Mouse (Mus musculus): ENCODE data around the gene Pcif1. TPM values are rescaled to one million over a fixed set of nuclear protein-coding genes. Genes with fewer than 3 reads are reported as not detected.
A peak's percentile ranks its signal among the peaks of the same experiment; 100 is the strongest.

Gene Pcif1
- 70.0 and 76.5 TPM in 2 replicates for polyA plus RNA-seq (2015; fragmentation: Nextera tagmentation; extraction: Ambion mirVana)

DNA sequence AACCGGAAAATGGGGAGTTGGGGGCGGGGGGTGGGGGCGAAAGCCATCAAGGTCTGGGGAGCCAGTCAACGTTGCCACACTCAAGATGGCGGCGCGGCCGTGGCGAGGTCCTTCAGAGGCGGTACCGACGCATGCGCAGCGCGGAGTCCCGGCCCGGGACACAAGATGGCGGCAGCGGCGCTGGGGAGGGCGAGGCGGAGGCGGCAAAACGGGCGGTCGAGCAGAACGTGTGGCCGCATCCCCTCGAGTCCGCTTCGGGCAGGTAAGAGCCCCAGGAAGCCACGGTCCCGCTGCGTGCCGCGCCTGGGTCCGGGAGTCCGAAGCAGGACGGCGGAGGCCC is at the start of gene Pcif1:
Pcif1 (plus strand) TSS at position 77 of the 340 bp plus-strand sequence.
- DNase-seq (ENCODE audit: low spot score) (peak; percentile 76), ATAC-seq (replicated peaks; ENCODE audit: low FRiP score, low read depth) (peak; percentile 77)
- no peak for TF ChIP-seq CTCF (IDR thresholded peaks at IDR 0.05; ENCODE audit: low read depth)
- Histone ChIP-seq H3K27ac (peak within 1 kb of the TSS; percentile 100), H3K4me1 (replicated peaks; ENCODE audit: insufficient read depth, low read length) (peaks cover 13% of the 10 kb centered on the region), H3K9me3 (replicated peaks; ENCODE audit: low read length) (no peaks in the 10 kb centered on the region), H3K27me3 (ENCODE audit: insufficient read depth, low read length) (no peaks in the 10 kb centered on the region), H3K9ac (ENCODE audit: low read depth, low read length) (peak within 1 kb of the TSS; percentile 100), H3K4me2 (ENCODE audit: low read length) (peak within 1 kb of the TSS; percentile 93), H3K4me3 (replicated peaks; ENCODE audit: low read depth, low read length) (peak within 1 kb of the TSS; percentile 91), H3K36me3 (ENCODE audit: insufficient read depth, low read length) (0 out of 2 replicates have a peak, but pooled peaks cover 5% of the 10 kb centered on the region)
- under 1% methylated on average over 21 of the region's 40 CpGs for WGBS

DNA sequence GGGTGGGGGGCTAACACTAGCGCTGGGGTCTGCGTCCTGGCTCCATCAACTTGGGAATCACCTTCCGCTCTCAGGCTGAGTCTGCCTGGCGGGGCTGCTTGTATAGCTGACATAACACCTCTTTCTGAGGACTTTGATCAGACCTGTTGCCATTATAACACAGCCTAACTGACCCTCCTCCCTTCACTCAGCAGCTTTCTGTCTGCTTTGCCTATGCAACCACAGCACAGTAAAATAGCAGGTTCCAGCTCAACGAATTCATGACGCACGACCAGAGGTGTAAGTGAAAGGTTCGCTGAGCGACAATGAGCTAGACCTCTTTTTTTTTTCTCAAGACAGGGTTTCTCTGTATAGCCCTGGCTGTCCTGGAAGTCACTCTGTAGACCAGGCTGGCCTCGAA is 48.1 kb upstream of the Pcif1 start:
- H3K36me3 ChIP-seq (ENCODE audit: insufficient read depth, low read length), result peaks cover 18% of the 10 kb centered on the region
- 0 out of 2 replicates have a peak overlapping the region, but pooled peaks have one; percentile 31 for H3K27ac ChIP-seq
- TF ChIP-seq CTCF (IDR thresholded peaks at IDR 0.05; ENCODE audit: low read depth), result no peak
- no peak overlapping the region for H3K9ac ChIP-seq (ENCODE audit: low read depth, low read length)
- H3K27me3 ChIP-seq (ENCODE audit: insufficient read depth, low read length), result no peaks in the 10 kb centered on the region
- peak; percentile 63 for ATAC-seq (replicated peaks; ENCODE audit: low FRiP score, low read depth)
- no peak overlapping the region for H3K4me3 ChIP-seq (replicated peaks; ENCODE audit: low read depth, low read length)
- H3K9me3 ChIP-seq (replicated peaks; ENCODE audit: low read length), result no peaks in the 10 kb centered on the region
- no peak overlapping the region for H3K4me2 ChIP-seq (ENCODE audit: low read length)
- WGBS, result 63% methylated on average over 10 of the region's 10 CpGs
- DNase-seq (ENCODE audit: low spot score), result no peak
- H3K4me1 ChIP-seq (replicated peaks; ENCODE audit: insufficient read depth, low read length), result peaks cover 13% of the 10 kb centered on the region; the same call in 1 of the 2 replicates

DNA sequence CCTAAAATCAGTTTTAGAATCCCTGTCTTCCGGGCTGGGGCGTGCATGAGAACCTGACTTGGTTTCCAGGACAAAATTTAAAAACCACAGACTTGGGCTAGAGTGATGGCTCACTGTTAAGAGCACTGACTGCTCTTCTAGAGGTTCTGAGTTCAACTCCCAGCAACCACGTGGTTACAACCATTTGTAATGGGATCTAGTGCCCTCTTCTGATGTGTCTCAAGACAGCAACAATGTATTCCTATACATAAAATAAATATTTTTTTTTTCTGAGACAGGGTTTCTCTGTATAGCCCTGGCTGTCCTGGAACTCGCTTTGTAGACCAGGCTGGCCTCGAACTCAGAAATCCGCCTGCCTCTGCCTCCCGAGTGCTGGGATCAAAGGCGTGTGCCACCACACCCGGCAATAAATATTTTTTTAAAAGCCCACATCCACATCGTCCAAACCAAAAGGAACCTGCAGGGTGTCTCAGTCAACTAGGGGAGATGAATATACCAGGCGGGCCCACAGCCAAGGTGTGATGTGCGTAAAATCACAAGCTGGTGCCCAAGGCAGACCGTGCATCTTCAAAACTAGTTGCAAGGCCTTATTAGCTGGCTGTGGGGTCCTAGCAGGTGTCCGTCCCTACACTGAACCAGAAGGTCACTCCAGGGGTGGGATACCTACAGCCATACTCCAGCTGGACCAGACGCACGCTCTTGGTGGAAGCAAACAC is 46.9 kb upstream of the Pcif1 start:
- Histone ChIP-seq H3K4me2 (ENCODE audit: low read length) (peak overlapping the region; percentile 99), H3K36me3 (ENCODE audit: insufficient read depth, low read length) (peaks cover 16% of the 10 kb centered on the region), H3K27me3 (ENCODE audit: insufficient read depth, low read length) (no peaks in the 10 kb centered on the region), H3K27ac (peak overlapping the region; percentile 90), H3K4me1 (replicated peaks; ENCODE audit: insufficient read depth, low read length) (peaks cover 13% of the 10 kb centered on the region; the same call in 1 of the 2 replicates), H3K9me3 (replicated peaks; ENCODE audit: low read length) (no peaks in the 10 kb centered on the region), H3K4me3 (replicated peaks; ENCODE audit: low read depth, low read length) (peak overlapping the region; percentile 66), H3K9ac (ENCODE audit: low read depth, low read length) (peak overlapping the region; percentile 74)
- DNase-seq (ENCODE audit: low spot score), result no peak
- no peak for TF ChIP-seq CTCF (IDR thresholded peaks at IDR 0.05; ENCODE audit: low read depth)
- ATAC-seq (replicated peaks; ENCODE audit: low FRiP score, low read depth), result no peak; the same call in 1 of the 2 replicates
- WGBS, result 60% methylated on average over 16 of the region's 16 CpGs

GRCm38 (mm10) chr2:164832748-164833301 is 46.3 kb upstream of the Pcif1 start, which contains the start of gene Ctsa:
Ctsa (plus strand) TSS chr2:164832873.
- Histone ChIP-seq H3K9me3 (replicated peaks; ENCODE audit: low read length) (no peaks in the 10 kb centered on the region), H3K4me3 (replicated peaks; ENCODE audit: low read depth, low read length) (peak within 1 kb of the TSS; percentile 66), H3K4me1 (replicated peaks; ENCODE audit: insufficient read depth, low read length) (peaks cover 13% of the 10 kb centered on the region; the same call in 1 of the 2 replicates), H3K4me2 (ENCODE audit: low read length) (peak within 1 kb of the TSS; percentile 99), H3K27me3 (ENCODE audit: insufficient read depth, low read length) (no peaks in the 10 kb centered on the region), H3K9ac (ENCODE audit: low read depth, low read length) (peak within 1 kb of the TSS; percentile 74), H3K36me3 (ENCODE audit: insufficient read depth, low read length) (peaks cover 18% of the 10 kb centered on the region), H3K27ac (peak within 1 kb of the TSS; percentile 90)
- ATAC-seq (replicated peaks; ENCODE audit: low FRiP score, low read depth) (peak; percentile 42), DNase-seq (ENCODE audit: low spot score) (peak; percentile 92)
- peak; percentile 71 for TF ChIP-seq CTCF (IDR thresholded peaks at IDR 0.05; ENCODE audit: low read depth)
- under 1% methylated on average over 35 of the region's 35 CpGs for WGBS

- Histone ChIP-seq H3K9me3 (replicated peaks; ENCODE audit: low read length) (no peaks in the 10 kb centered on the region), H3K27me3 (ENCODE audit: insufficient read depth, low read length) (no peaks in the 10 kb centered on the region), H3K36me3 (ENCODE audit: insufficient read depth, low read length) (peaks cover 21% of the 10 kb centered on the region), H3K4me2 (ENCODE audit: low read length) (peak within 1 kb of the TSS; percentile 99), H3K4me1 (replicated peaks; ENCODE audit: insufficient read depth, low read length) (peaks cover 13% of the 10 kb centered on the region; the same call in 1 of the 2 replicates), H3K9ac (ENCODE audit: low read depth, low read length) (peak within 1 kb of the TSS; percentile 74), H3K27ac (peak within 1 kb of the TSS; percentile 90), H3K4me3 (replicated peaks; ENCODE audit: low read depth, low read length) (peak within 1 kb of the TSS; percentile 66)
- DNase-seq (ENCODE audit: low spot score) (peak; percentile 94), ATAC-seq (replicated peaks; ENCODE audit: low FRiP score, low read depth) (peak; percentile 50)
- 0 out of 2 replicates have a peak, but pooled peaks have one; percentile 2 for TF ChIP-seq CTCF (IDR thresholded peaks at IDR 0.05; ENCODE audit: low read depth)
- WGBS, result under 1% methylated on average over 31 of the region's 31 CpGs
Measured at GRCm38 (mm10) chr2:164833314-164833959, 45.7 kb upstream of the Pcif1 start, which contains the start of gene Neurl2. Neurl2 (minus strand) TSS chr2:164833456.

GRCm38 (mm10) chr2:164834531-164834930 is 44.6 kb upstream of the Pcif1 start:
- ATAC-seq (replicated peaks; ENCODE audit: low FRiP score, low read depth) (no peak), DNase-seq (ENCODE audit: low spot score) (peak; percentile 17)
- WGBS, result 38% methylated on average over 8 of the region's 8 CpGs
- Histone ChIP-seq H3K27ac (no peak overlapping the region), H3K9ac (ENCODE audit: low read depth, low read length) (peak overlapping the region; percentile 74), H3K9me3 (replicated peaks; ENCODE audit: low read length) (no peaks in the 10 kb centered on the region), H3K4me1 (replicated peaks; ENCODE audit: insufficient read depth, low read length) (peaks cover 13% of the 10 kb centered on the region; the same call in 1 of the 2 replicates), H3K4me3 (replicated peaks; ENCODE audit: low read depth, low read length) (peak overlapping the region; percentile 66), H3K4me2 (ENCODE audit: low read length) (peak overlapping the region; percentile 99), H3K27me3 (ENCODE audit: insufficient read depth, low read length) (no peaks in the 10 kb centered on the region), H3K36me3 (ENCODE audit: insufficient read depth, low read length) (peaks cover 31% of the 10 kb centered on the region)
- 0 out of 2 replicates have a peak, but pooled peaks have one; percentile 27 for TF ChIP-seq CTCF (IDR thresholded peaks at IDR 0.05; ENCODE audit: low read depth)

All from kidney, postnatal 0 days (tissue).